22 mouse cellular contexts compared by ENCODE assay signal in genomic region chr14:18870716-18871115, GRCm38 (mm10). TPM values are rescaled to one million over a fixed set of nuclear protein-coding genes. Genes with fewer than 3 reads are reported as not detected.
DNase-seq lines count a peak whose midpoint lies in the region; ATAC-seq lines count a peak whose summit lies in the region.
"Had no signal": no experiment of that assay in that cellular context is flagged by ENCODE, and none has a peak within 500 bp of the region (broad histone marks: within the 10 kb centered on the region; RNA-seq: fewer than 3 reads in every experiment).

No protein-coding gene starts in this region.

- no peak overlapping the region for H3K4me2 ChIP-seq in heart, embryonic 12.5 days
- H3K4me2 ChIP-seq: embryonic facial prominence, embryonic 13.5 days; embryonic facial prominence, embryonic 15.5 days; forebrain, embryonic 12.5 days had no signal

- H3K4me3 ChIP-seq in heart, embryonic 12.5 days, result no peak overlapping the region
- H3K4me3 ChIP-seq: embryonic facial prominence, embryonic 13.5 days; embryonic facial prominence, embryonic 15.5 days; erythroblast, embryonic 14.5 days; forebrain, embryonic 10.5 days; forebrain, embryonic 12.5 days had no signal

- intact Hi-C loops in heart, postnatal 25 days (cut with DNase I), result no loop called here
- intact Hi-C loops in heart, postnatal 10 days (cut with DNase I), result loop anchor here (10.0 kb wide), 1 partner anchor 206 kb away; no protein-coding TSS in a partner anchor
- intact Hi-C loops in heart, postnatal 14 days (cut with DNase I), result no loop called here

- no peaks in the 10 kb centered on the region; the same call in 1 of the 2 replicates for H3K4me1 ChIP-seq in heart, embryonic 12.5 days (replicated peaks)
- H3K4me1 ChIP-seq: embryonic facial prominence, embryonic 13.5 days; embryonic facial prominence, embryonic 15.5 days; forebrain, embryonic 10.5 days; forebrain, embryonic 12.5 days had no signal

- peaks cover 9% of the 10 kb centered on the region; the same call in 1 of the 2 replicates for H3K9me3 ChIP-seq in heart, embryonic 12.5 days (replicated peaks)
- H3K9me3 ChIP-seq: forebrain, embryonic 12.5 days had no signal

- H3K27ac ChIP-seq in heart, embryonic 12.5 days (ENCODE audit: poor library complexity, severe bottlenecking), result no peak overlapping the region
- H3K27ac ChIP-seq: embryonic facial prominence, embryonic 13.5 days; embryonic facial prominence, embryonic 15.5 days; forebrain, embryonic 10.5 days; forebrain, embryonic 12.5 days had no signal

- ATAC-seq in heart, embryonic 12.5 days (ENCODE audit: insufficient number of reproducible peaks, low FRiP score), result no peak
- ATAC-seq: forebrain, embryonic 14.5 days; forebrain, embryonic 16.5 days had no signal

- H3K27me3 ChIP-seq in heart, embryonic 12.5 days (replicated peaks), result no peaks in the 10 kb centered on the region
- H3K27me3 ChIP-seq: embryonic facial prominence, embryonic 13.5 days; embryonic facial prominence, embryonic 15.5 days; forebrain, embryonic 12.5 days had no signal

- H3K36me3 ChIP-seq in heart, embryonic 12.5 days, result no peaks in the 10 kb centered on the region
- H3K36me3 ChIP-seq: embryonic facial prominence, embryonic 13.5 days; embryonic facial prominence, embryonic 15.5 days; forebrain, embryonic 10.5 days; forebrain, embryonic 12.5 days had no signal

- H3K9ac ChIP-seq in heart, embryonic 12.5 days, result no peak overlapping the region
- H3K9ac ChIP-seq: embryonic facial prominence, embryonic 13.5 days; embryonic facial prominence, embryonic 15.5 days; forebrain, embryonic 12.5 days had no signal

- peak; percentile 33 to 56 for DNase-seq in heart, adult 18-20 months
- DNase-seq in heart, postnatal 25 days (ENCODE audit: low spot score), result no peak
- DNase-seq in heart, adult 8-10 months (ENCODE audit: low spot score), result peak; percentile 10
- peak; percentile 38 to 46 for DNase-seq in heart, postnatal 10 days
- DNase-seq in heart, postnatal 14 days, result peak; percentile 17 to 24
- no peak for DNase-seq in spleen, postnatal 10 days (ENCODE audit: low spot score in 2 of 2)
- no peak for DNase-seq in embryo, embryonic 9.5 days (ENCODE audit: extremely low spot score)
- DNase-seq: adrenal gland, adult 2 months; adrenal gland, postnatal 10 days; adrenal gland, postnatal 36 days; cerebellum, adult 11-12 months; cerebellum, adult 9-10 months; cerebellum, postnatal 10 days had no signal

- WGBS in heart, embryonic 12.5 days, result 52% methylated on average over 1 of the region's 1 CpGs

RNA-seq across cellular contexts. Expression of gene Ube2e2, which starts 23.4 kb away (rescaled TPM):
- total RNA-seq in heart, adult 18-20 months (2021), result 10 to 100 TPM; 18.9 to 20.5 TPM
- 10 to 100 TPM; 14.3 to 15.3 TPM for total RNA-seq in heart, postnatal 25 days (2021)
- total RNA-seq in heart, adult 8-10 months (2022), result 10 to 100 TPM; 14.6 to 21.6 (median 19.7) TPM
- 42.9 and 45.4 TPM in 2 replicates for polyA plus RNA-seq in heart, embryonic 12.5 days (2016; fragmentation: Nextera tagmentation; extraction: Ambion mirVana)
- total RNA-seq in heart, postnatal 10 days (2021), result 10 to 100 TPM; 32.3 to 33.8 TPM
- 10 to 100 TPM; 19.3 to 21.4 TPM for total RNA-seq in heart, postnatal 14 days (2021)
- total RNA-seq: MEL had no signal
- polyA plus RNA-seq: erythroblast, embryonic 14.5 days had no signal

Comparison
In these comparisons a context has a peak if more than half of its experiments do, and no peak if none do; other contexts are left out.
1. DNase-seq: peak in heart, adult 18-20 months (2 of 2), heart, adult 8-10 months (single experiment), heart, postnatal 10 days (2 of 2) and heart, postnatal 14 days (2 of 2); none in heart, postnatal 25 days (single experiment), spleen, postnatal 10 days (0 of 2) and embryo, embryonic 9.5 days (single experiment).